Mouse (Mus musculus) bone marrow macrophage, adult 2 months (primary cell): ENCODE data around the gene Agfg2.

ENCODE experiments used
- CTCF ChIP-seq: IDR thresholded peaks from 2 replicates; pipeline ENCODE4 v1.5.1; 2012; ENCODE audit warnings: low read depth, mild to moderate bottlenecking, low read length, moderate library complexity
- POLR2A ChIP-seq: IDR thresholded peaks from 2 replicates; pipeline ENCODE4 v1.6.1; 2012; ENCODE audit warnings: mild to moderate bottlenecking, low read depth, low read length, borderline replicate concordance

GRCm38 (mm10) chr5:137663057-137663456 is 21.5 kb downstream of the Agfg2 start:
- TF ChIP-seq CTCF: no peak
- TF ChIP-seq POLR2A: no peak
